Mouse (Mus musculus): ENCODE data around the gene Nfasc. TPM values are rescaled to one million over a fixed set of nuclear protein-coding genes. Genes with fewer than 3 reads are reported as not detected.

Nfasc gene
- polyA plus RNA-seq, 1 experiment from 2014 or later: 3.5 TPM

GRCm38 (mm10) chr1:132576845-132577244, 164.8 kb downstream of the Nfasc start:
- no peak for ATAC-seq (ENCODE audit: insufficient number of reproducible peaks, insufficient read depth, low FRiP score, low TSS enrichment)
- Histone ChIP-seq H3K4me1 (0 out of 2 replicates have a peak, but pooled peaks cover 10% of the 10 kb centered on the region), H3K27ac (no peak overlapping the region), H3K27me3 (no peaks in the 10 kb centered on the region), H3K9me3 (no peaks in the 10 kb centered on the region), H3K4me3 (no peak overlapping the region), H3K4me2 (replicated peaks) (no peak overlapping the region), H3K9ac (no peak overlapping the region), H3K36me3 (no peaks in the 10 kb centered on the region)
- 95% methylated on average over 8 of the region's 8 CpGs for WGBS

- H3K4me2 ChIP-seq (replicated peaks): no peak overlapping the region
- WGBS: 88% methylated on average over 7 of the region's 7 CpGs
- no peak for ATAC-seq (ENCODE audit: insufficient number of reproducible peaks, insufficient read depth, low FRiP score, low TSS enrichment)
- H3K36me3 ChIP-seq: no peaks in the 10 kb centered on the region
- no peak overlapping the region for H3K27ac ChIP-seq
- H3K4me1 ChIP-seq: no peaks in the 10 kb centered on the region
- H3K9ac ChIP-seq: no peak overlapping the region
- H3K9me3 ChIP-seq: no peaks in the 10 kb centered on the region
- no peaks in the 10 kb centered on the region for H3K27me3 ChIP-seq
- H3K4me3 ChIP-seq: no peak overlapping the region
Observed at GRCm38 (mm10) chr1:132572851-132573250, 168.7 kb downstream of the Nfasc start.

- 92% methylated on average over 1 of the region's 1 CpGs for WGBS
- no peak overlapping the region for H3K4me2 ChIP-seq (replicated peaks)
- H3K27ac ChIP-seq: no peak overlapping the region
Observed at GRCm38 (mm10) chr1:132571613-132572012, 170.0 kb downstream of the Nfasc start.

GRCm38 (mm10) chr1:132570906-132571305, 170.7 kb downstream of the Nfasc start:
- 87% methylated on average over 8 of the region's 8 CpGs for WGBS
- no peaks in the 10 kb centered on the region for H3K27me3 ChIP-seq

More at GRCm38 (mm10) chr1:132571613-132572012, 170.0 kb downstream of the Nfasc start:
- no peaks in the 10 kb centered on the region for H3K27me3 ChIP-seq
- no peak overlapping the region for H3K9ac ChIP-seq
- no peaks in the 10 kb centered on the region for H3K9me3 ChIP-seq
- no peak overlapping the region for H3K4me3 ChIP-seq
- no peak for ATAC-seq (ENCODE audit: insufficient number of reproducible peaks, insufficient read depth, low FRiP score, low TSS enrichment)
- H3K36me3 ChIP-seq: no peaks in the 10 kb centered on the region
- H3K4me1 ChIP-seq: no peaks in the 10 kb centered on the region

GRCm38 (mm10) chr1:132570068-132570780, 171.4 kb downstream of the Nfasc start:
- Histone ChIP-seq H3K27ac (no peak overlapping the region), H3K9me3 (no peaks in the 10 kb centered on the region), H3K9ac (no peak overlapping the region), H3K36me3 (no peaks in the 10 kb centered on the region), H3K4me2 (replicated peaks) (no peak overlapping the region), H3K27me3 (no peaks in the 10 kb centered on the region), H3K4me1 (no peaks in the 10 kb centered on the region), H3K4me3 (no peak overlapping the region)
- WGBS: 92% methylated on average over 15 of the region's 15 CpGs
- no peak for ATAC-seq (ENCODE audit: insufficient number of reproducible peaks, insufficient read depth, low FRiP score, low TSS enrichment)

More at GRCm38 (mm10) chr1:132570906-132571305, 170.7 kb downstream of the Nfasc start:
- Histone ChIP-seq H3K4me3 (no peak overlapping the region), H3K9ac (no peak overlapping the region), H3K4me2 (replicated peaks) (no peak overlapping the region), H3K27ac (no peak overlapping the region), H3K9me3 (no peaks in the 10 kb centered on the region), H3K4me1 (no peaks in the 10 kb centered on the region), H3K36me3 (no peaks in the 10 kb centered on the region)
- no peak for ATAC-seq (ENCODE audit: insufficient number of reproducible peaks, insufficient read depth, low FRiP score, low TSS enrichment)

- no peak overlapping the region for H3K27ac ChIP-seq
- no peaks in the 10 kb centered on the region for H3K27me3 ChIP-seq
- 78% methylated on average over 9 of the region's 9 CpGs for WGBS
- no peak for ATAC-seq (ENCODE audit: insufficient number of reproducible peaks, insufficient read depth, low FRiP score, low TSS enrichment)
- H3K9me3 ChIP-seq: no peaks in the 10 kb centered on the region
- no peak overlapping the region for H3K9ac ChIP-seq
- H3K4me3 ChIP-seq: no peak overlapping the region
- no peak overlapping the region for H3K4me2 ChIP-seq (replicated peaks)
- no peaks in the 10 kb centered on the region for H3K36me3 ChIP-seq
- no peaks in the 10 kb centered on the region for H3K4me1 ChIP-seq
Observed at GRCm38 (mm10) chr1:132569516-132569915, 172.1 kb downstream of the Nfasc start.

- Histone ChIP-seq H3K9me3 (no peaks in the 10 kb centered on the region), H3K27ac (no peak overlapping the region), H3K4me1 (peaks cover under 1% of the 10 kb centered on the region; the same call in 1 of the 2 replicates), H3K9ac (no peak overlapping the region), H3K4me2 (replicated peaks) (no peak overlapping the region), H3K36me3 (no peaks in the 10 kb centered on the region), H3K4me3 (no peak overlapping the region), H3K27me3 (no peaks in the 10 kb centered on the region)
- no peak for ATAC-seq (ENCODE audit: insufficient number of reproducible peaks, insufficient read depth, low FRiP score, low TSS enrichment)
- 83% methylated on average over 11 of the region's 11 CpGs for WGBS
Observed at GRCm38 (mm10) chr1:132567336-132568125, 174.1 kb downstream of the Nfasc start.

- 76% methylated on average over 7 of the region's 7 CpGs for WGBS
- Histone ChIP-seq H3K4me3 (no peak overlapping the region), H3K4me1 (peaks cover 11% of the 10 kb centered on the region; the same call in 1 of the 2 replicates), H3K36me3 (no peaks in the 10 kb centered on the region), H3K27ac (no peak overlapping the region), H3K9ac (no peak overlapping the region), H3K4me2 (replicated peaks) (no peak overlapping the region), H3K27me3 (no peaks in the 10 kb centered on the region), H3K9me3 (no peaks in the 10 kb centered on the region)
- no peak for ATAC-seq (ENCODE audit: insufficient number of reproducible peaks, insufficient read depth, low FRiP score, low TSS enrichment)
Observed at GRCm38 (mm10) chr1:132565766-132566165, 175.8 kb downstream of the Nfasc start.

GRCm38 (mm10) chr1:132564946-132565345, 176.7 kb downstream of the Nfasc start:
- no peaks in the 10 kb centered on the region for H3K36me3 ChIP-seq
- H3K27me3 ChIP-seq: no peaks in the 10 kb centered on the region
- 38% methylated on average over 6 of the region's 6 CpGs for WGBS
- no peak overlapping the region for H3K9ac ChIP-seq
- peaks cover 12% of the 10 kb centered on the region; the same call in 1 of the 2 replicates for H3K4me1 ChIP-seq
- no peak overlapping the region for H3K27ac ChIP-seq
- ATAC-seq (ENCODE audit: insufficient number of reproducible peaks, insufficient read depth, low FRiP score, low TSS enrichment): no peak
- no peaks in the 10 kb centered on the region for H3K9me3 ChIP-seq
- no peak overlapping the region for H3K4me2 ChIP-seq (replicated peaks)
- no peak overlapping the region for H3K4me3 ChIP-seq

GRCm38 (mm10) chr1:132562337-132562795, 179.2 kb downstream of the Nfasc start:
- ATAC-seq (ENCODE audit: insufficient number of reproducible peaks, insufficient read depth, low FRiP score, low TSS enrichment): no peak
- H3K27me3 ChIP-seq: no peaks in the 10 kb centered on the region
- H3K4me3 ChIP-seq: no peak overlapping the region
- H3K36me3 ChIP-seq: no peaks in the 10 kb centered on the region
- H3K4me1 ChIP-seq: peaks cover 31% of the 10 kb centered on the region
- H3K9me3 ChIP-seq: no peaks in the 10 kb centered on the region
- no peak overlapping the region for H3K4me2 ChIP-seq (replicated peaks)
- H3K27ac ChIP-seq: no peak overlapping the region
- WGBS: 33% methylated on average over 10 of the region's 10 CpGs
- H3K9ac ChIP-seq: no peak overlapping the region

GRCm38 (mm10) chr1:132560907-132561700, 180.5 kb downstream of the Nfasc start:
- no peak for ATAC-seq (ENCODE audit: insufficient number of reproducible peaks, insufficient read depth, low FRiP score, low TSS enrichment)
- Histone ChIP-seq H3K27ac (0 out of 2 replicates have a peak overlapping the region, but pooled peaks have one; percentile 30), H3K4me1 (peaks cover 31% of the 10 kb centered on the region), H3K27me3 (no peaks in the 10 kb centered on the region), H3K36me3 (no peaks in the 10 kb centered on the region), H3K9ac (no peak overlapping the region), H3K4me2 (replicated peaks) (no peak overlapping the region), H3K9me3 (no peaks in the 10 kb centered on the region), H3K4me3 (no peak overlapping the region)
- WGBS: 77% methylated on average over 8 of the region's 8 CpGs

Data from embryonic facial prominence, embryonic 12.5 days (tissue).